Mouse (Mus musculus) adipocyte (in vitro differentiated cells): Measurements from ENCODE around the gene Map2k6.

ENCODE experiments used
- DNase-seq: peaks from one replicate; pipeline ENCODE4 v3.0.0-alpha.2; 2016; ENCODE audit warnings: low spot score

The Map2k6 gene

GRCm38 (mm10) chr11:110403602-110404001 is 4.7 kb downstream of the Map2k6 start:
- DNase-seq: no peak

- DNase-seq: no peak
These were observed 6.7 kb downstream of the Map2k6 start for GRCm38 (mm10) chr11:110405607-110406006.

- no peak for DNase-seq
These were observed 10.2 kb downstream of the Map2k6 start for GRCm38 (mm10) chr11:110409131-110409530.

GRCm38 (mm10) chr11:110409776-110410175 is 10.9 kb downstream of the Map2k6 start:
- DNase-seq: no peak

- DNase-seq: no peak
These were observed 12.7 kb downstream of the Map2k6 start for GRCm38 (mm10) chr11:110411596-110411995.

DNA sequence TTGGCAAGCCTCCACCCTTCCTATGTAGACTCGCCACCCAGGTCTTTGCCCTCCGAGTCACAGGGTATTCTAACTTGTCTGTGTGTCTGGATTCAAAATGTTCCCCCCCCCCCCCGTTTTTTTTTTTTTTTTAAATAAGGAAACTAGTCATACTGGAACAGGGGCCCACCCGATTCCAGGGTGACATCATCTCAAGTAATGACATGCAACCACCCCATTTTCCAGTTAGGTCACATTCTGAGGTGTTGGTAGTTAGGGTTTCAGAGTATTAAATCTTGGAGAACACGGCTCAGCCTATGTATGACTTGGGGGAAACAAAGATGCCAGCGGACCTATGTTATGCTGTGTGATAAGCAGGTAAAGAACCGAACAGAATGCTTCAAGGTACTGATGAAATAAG is 15.3 kb downstream of the Map2k6 start:
- DNase-seq: no peak

- DNase-seq: no peak
These were observed 17.8 kb downstream of the Map2k6 start for GRCm38 (mm10) chr11:110416691-110417090.

DNA sequence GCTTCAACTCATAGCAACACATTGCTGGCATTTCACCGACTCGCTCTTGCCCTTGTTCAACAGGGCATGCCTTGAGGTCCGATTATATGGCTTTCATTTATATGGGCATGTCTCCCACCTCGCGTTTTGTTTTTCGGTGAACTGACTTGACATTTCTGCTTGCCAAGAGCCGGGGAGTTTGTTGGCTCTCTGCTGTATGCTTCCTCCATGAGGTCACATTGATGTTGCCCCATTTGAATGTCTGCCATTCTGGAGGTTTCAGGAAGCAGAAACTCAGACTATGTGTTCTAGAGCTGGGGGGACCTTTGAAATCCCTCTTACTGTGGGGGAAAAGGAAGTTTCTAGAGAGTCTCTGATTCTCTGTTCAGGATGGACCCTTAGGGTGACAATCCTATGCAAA is 21.5 kb downstream of the Map2k6 start:
- DNase-seq: peak; percentile 9

- DNase-seq: no peak
These were observed 27.7 kb downstream of the Map2k6 start for GRCm38 (mm10) chr11:110426572-110427145.

GRCm38 (mm10) chr11:110427159-110427561 is 28.2 kb downstream of the Map2k6 start:
- no peak for DNase-seq

DNA sequence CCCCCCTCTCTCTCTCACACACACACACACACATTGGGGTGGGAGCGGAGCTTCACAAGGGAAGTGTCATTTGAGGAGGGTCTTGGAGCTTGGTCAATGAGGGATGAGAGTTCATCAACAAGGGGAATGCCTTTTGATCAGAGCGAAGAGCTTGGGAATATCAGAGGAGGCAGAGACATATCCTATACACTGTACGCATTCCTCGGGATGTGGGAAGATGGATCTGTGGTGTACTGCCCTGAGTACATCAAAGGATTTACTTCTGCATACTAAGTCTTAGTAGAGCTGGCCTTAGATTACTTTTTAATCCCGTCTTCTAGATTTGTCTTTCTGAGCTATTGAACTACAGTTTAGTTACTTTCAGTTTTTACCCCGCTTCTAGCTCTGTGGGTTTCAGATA is 30.1 kb downstream of the Map2k6 start:
- no peak for DNase-seq

DNA sequence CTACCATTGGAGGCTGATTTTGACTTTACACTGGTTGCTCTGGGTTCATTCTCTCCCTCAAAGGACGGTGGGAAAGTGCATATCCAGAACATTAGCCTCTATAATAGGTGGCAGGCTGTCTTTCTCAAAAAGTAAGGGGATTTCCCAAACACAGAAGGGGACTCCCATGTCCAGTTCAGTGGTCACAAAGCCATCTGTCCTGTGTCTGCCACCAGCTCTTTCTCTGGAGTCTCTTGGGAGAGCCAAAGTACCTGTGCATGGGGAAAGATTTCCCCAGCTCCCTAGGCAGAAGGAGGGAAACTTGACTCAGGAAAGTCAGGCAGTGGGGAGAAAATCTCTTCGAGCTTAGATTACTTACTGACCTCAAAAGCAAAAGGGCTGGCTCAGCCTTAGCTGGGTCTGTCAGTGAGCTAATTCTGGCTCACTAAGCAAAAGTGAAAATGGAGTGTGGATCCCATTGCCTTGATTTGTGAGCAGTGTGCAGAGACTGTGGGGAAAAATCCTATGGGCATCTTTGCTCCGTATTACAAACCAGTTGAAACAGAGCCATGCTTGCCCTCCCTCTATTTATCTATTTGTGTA is 31.0 kb downstream of the Map2k6 start:
- DNase-seq: no peak

DNA sequence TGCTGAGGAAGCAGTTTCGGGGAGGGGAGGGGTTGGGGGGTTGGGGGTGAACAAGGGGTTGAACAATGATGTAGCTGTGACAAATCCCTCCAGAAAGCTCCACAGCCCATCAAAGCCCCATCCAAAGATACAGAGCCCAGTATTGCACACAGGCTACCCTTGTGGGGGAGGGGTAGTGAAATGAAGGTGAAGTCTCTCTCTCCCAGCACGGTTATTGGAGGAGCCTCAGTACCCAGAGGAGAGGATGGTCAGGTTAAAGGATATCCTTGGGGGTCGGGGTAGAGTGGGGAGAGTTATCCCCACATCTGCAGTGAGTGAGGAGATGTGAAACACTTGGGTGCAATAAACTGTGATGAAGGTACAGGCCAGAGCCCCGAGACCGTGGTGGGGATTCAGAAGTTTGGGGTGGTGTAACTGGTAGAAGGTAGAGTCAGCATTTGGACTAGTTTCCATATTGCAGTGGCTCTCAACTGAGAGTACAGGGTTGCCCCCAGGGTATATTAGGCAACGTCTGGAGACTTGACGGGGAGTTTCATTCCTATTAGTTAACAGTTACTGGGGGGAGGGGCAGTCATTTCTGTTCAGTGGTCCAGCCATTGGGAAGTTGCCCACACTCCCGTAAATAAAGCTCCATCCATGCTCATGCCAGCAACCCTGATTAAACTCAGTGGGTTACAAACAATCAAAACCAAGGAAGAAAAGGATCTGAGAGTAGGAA is 37.1 kb downstream of the Map2k6 start:
- DNase-seq: no peak

- no peak for DNase-seq
These were observed 38.1 kb downstream of the Map2k6 start for GRCm38 (mm10) chr11:110436998-110437397.

- no peak for DNase-seq
These were observed 39.2 kb downstream of the Map2k6 start for GRCm38 (mm10) chr11:110438135-110438534.

DNA sequence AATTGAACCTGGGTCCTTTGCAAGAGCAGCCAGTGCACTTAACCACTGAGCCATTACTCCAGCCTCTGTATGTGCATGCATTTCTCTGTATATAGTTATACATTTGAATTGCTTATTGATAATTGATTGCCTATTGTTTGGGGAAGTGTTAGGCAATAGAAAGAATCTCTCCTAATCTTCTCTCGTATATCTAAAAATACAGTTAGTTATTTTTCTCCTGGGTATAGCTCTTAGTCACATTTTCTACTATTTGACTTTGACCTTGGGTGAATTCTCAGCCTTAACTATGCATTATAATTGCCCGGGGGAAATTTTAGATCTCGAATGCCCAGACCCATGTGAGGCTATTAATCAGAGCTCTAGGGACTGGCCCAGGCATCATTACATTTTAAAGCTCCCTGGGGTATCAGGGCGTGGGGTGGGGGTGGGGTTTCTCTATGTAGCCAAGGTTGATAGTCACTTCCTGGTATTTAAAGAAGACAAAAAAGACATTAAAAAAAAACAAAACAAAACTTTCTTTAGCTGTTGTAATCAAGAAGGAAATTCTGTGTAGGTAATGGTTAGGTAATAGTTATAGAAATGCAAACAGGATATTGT is 39.9 kb downstream of the Map2k6 start:
- no peak for DNase-seq

DNA sequence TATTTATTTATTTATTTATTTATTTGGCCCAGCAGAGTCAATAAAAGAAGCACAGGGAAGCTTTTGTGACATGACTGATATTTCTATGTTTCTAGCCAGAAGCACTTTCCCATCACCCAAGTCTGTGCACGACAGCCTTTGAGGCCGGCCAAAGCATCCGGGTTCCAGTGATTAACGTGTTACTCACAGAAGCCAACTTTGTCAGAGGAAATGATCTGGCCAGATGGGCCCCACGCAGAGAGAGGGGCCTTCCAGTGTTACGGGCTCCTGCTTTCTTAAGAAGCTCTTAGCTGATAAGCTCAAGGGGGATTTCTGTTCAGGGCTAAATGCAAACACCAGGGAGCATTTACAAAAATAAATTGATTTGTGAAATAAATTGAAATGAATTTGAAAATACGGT is 40.4 kb downstream of the Map2k6 start:
- no peak for DNase-seq

DNA sequence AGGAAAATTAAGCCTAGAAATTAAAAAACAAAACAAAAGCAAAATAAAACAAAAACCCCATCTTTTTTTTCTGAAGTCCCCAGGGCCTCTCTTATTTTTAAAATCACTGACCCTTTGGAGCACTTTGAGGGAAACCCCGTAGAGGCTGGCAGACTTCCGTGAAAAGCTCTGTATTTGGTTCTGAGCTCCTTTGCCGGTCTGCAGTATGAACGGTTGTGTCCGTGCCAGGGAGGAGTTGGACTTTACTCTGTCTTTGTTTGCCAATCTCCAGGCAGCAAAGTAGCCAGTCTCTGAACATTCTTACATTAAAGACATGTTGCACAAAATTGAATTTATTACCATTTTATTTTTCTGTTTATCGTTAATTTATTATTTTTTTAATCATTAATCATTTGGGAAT is 45.7 kb downstream of the Map2k6 start:
- peak; percentile 10 for DNase-seq

DNA sequence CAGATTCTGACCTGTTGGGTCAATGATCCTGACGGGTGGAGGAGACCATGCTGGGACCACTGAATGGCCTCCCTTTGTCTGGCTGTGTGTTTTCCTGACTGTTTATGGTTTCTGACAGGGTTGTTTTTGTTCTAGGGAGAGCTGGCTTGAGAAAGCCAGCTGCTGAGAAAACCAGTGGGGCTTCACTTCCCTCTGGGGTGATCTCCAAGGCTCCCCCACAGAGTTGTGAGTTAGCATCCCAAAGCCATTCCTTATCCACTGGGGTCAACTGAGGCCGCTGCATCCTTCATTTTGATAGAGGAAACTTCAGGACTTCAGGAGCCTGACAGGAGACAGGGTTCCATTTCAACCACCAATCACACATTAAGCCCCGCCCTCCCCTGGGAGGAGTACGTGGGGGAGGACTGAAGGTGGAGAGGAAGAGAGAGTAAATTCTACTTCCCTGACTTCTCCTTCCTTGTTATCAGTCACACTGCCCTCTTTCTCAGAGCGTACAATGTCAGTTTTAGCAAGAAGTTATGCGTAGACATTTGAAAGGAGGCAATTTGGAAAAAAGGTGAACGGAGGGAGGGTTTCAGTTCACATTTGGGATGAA is 49.3 kb downstream of the Map2k6 start:
- DNase-seq: no peak

GRCm38 (mm10) chr11:110448726-110449161 is 49.8 kb downstream of the Map2k6 start:
- no peak for DNase-seq

- no peak for DNase-seq
These were observed 50.3 kb downstream of the Map2k6 start for GRCm38 (mm10) chr11:110449183-110449582.

- peak; percentile 18 for DNase-seq
These were observed 51.3 kb downstream of the Map2k6 start for GRCm38 (mm10) chr11:110450091-110450757.
